Mouse (Mus musculus): ENCODE data around the gene Sipa1l1. TPM values are rescaled to one million over a fixed set of nuclear protein-coding genes. Genes with fewer than 3 reads are reported as not detected.
"Not testable (repeated sequence)": the region's sequence is repeated elsewhere in the genome, so short reads cannot be mapped to it uniquely, and the experiment has no call there.

The Sipa1l1 gene
- polyA plus RNA-seq, 1 experiment: 50.5 TPM

DNA sequence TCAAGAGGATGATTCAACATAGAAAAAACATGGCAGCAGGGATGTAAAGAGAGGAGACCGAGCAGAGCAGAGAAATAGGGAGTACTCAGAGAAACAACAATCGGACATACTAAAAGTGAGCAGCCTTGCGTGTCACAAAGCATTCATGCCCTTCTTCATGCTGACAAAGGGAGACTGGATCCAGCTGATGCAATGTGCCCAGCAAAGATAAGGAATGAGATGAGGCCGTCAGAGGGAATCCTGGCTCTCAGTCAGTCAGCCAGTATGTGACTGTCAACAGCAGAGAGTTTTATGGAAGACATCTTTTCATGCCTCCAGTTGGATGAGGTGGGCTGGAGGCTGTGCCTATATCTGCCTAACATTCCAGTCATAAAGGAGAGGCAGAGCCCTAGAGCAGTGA, 304.1 kb downstream of the Sipa1l1 start:
- WGBS: 94% methylated on average over 4 of the region's 4 CpGs
- Histone ChIP-seq H3K4me1 (ENCODE audit: control insufficient read depth, insufficient read depth, low read length) (peaks cover 12% of the 10 kb centered on the region), H3K4me3 (ENCODE audit: insufficient read depth, low read depth, low read length) (no peak overlapping the region), H3K27ac (ENCODE audit: insufficient read depth, low read depth, low read length) (no peak overlapping the region)
- TF ChIP-seq POLR2A (IDR thresholded peaks at IDR 0.05; ENCODE audit: insufficient read depth, low read depth, low read length) (no peak), CTCF (IDR thresholded peaks at IDR 0.05; ENCODE audit: insufficient read depth, low read depth, low read length) (no peak)

DNA sequence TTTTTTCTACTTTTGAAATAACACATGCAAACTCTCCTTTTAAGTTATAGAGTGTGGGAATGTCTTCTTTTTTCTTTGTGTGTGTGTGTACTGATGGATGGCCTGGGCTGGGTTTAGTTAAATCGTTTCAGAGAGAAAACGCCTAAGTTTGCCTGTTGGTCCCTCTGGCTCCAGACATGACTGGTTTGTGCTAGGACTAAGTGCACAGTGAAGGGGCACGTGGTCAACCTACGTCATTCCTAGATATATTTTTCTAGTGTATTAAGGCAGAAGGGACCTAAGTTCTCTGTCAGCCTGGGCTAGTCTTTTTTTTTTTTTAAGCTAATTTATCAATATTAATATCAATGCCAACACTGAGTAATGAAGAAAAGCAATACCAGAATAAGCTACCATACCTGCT, 305.3 kb downstream of the Sipa1l1 start:
- Histone ChIP-seq H3K4me3 (ENCODE audit: insufficient read depth, low read depth, low read length) (no peak overlapping the region), H3K27ac (ENCODE audit: insufficient read depth, low read depth, low read length) (no peak overlapping the region), H3K4me1 (ENCODE audit: control insufficient read depth, insufficient read depth, low read length) (peaks cover 17% of the 10 kb centered on the region)
- WGBS: 90% methylated on average over 4 of the region's 4 CpGs
- TF ChIP-seq POLR2A (IDR thresholded peaks at IDR 0.05; ENCODE audit: insufficient read depth, low read depth, low read length) (no peak), CTCF (IDR thresholded peaks at IDR 0.05; ENCODE audit: insufficient read depth, low read depth, low read length) (no peak)

DNA sequence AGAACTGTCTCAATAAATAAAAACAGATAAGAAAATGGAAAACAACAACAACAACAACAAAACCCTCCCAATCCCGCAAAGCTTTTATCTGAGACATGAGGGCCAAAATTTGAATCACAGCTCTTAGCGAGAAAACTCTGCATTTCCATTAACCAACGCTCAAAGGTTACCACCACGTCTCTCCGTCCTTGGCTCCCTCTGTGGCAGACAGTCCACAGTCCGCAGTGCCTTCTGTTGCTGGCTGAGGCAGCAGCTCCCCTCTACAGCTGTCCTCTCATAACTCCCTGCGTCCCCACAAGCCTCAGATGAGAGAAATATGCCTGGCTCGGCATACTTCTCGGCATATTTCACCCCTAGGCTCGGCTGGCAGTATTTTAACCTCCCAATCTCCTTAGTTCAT, 306.9 kb downstream of the Sipa1l1 start:
- 93% methylated on average over 10 of the region's 10 CpGs for WGBS
- Histone ChIP-seq H3K27ac (ENCODE audit: insufficient read depth, low read depth, low read length) (no peak overlapping the region), H3K4me3 (ENCODE audit: insufficient read depth, low read depth, low read length) (no peak overlapping the region), H3K4me1 (ENCODE audit: control insufficient read depth, insufficient read depth, low read length) (peaks cover 21% of the 10 kb centered on the region)
- TF ChIP-seq CTCF (IDR thresholded peaks at IDR 0.05; ENCODE audit: insufficient read depth, low read depth, low read length): no peak

DNA sequence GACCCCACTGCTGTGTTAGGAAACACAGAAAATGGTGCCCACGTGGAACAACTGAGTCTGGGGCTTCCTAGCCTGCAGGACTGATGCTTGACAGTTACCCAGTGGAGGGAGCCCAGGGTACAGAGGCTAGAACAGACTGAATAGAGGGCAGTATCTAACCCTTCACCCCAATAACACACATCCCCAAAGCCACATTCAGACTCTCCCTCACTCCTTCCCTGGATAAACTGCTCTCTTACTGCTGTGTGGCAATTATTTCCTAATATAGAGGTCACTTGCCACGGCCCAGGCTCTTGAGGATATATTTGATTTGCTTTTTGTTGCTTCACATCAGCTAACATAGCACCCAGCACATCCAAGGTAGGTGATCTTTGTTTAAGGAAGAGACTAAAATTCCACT, 307.5 kb downstream of the Sipa1l1 start:
- no peak overlapping the region for H3K4me3 ChIP-seq (ENCODE audit: insufficient read depth, low read depth, low read length)
- 74% methylated on average over 2 of the region's 2 CpGs for WGBS
- H3K4me1 ChIP-seq (ENCODE audit: control insufficient read depth, insufficient read depth, low read length): peaks cover 21% of the 10 kb centered on the region
- H3K27ac ChIP-seq (ENCODE audit: insufficient read depth, low read depth, low read length): no peak overlapping the region
- TF ChIP-seq POLR2A (IDR thresholded peaks at IDR 0.05; ENCODE audit: insufficient read depth, low read depth, low read length): no peak

DNA sequence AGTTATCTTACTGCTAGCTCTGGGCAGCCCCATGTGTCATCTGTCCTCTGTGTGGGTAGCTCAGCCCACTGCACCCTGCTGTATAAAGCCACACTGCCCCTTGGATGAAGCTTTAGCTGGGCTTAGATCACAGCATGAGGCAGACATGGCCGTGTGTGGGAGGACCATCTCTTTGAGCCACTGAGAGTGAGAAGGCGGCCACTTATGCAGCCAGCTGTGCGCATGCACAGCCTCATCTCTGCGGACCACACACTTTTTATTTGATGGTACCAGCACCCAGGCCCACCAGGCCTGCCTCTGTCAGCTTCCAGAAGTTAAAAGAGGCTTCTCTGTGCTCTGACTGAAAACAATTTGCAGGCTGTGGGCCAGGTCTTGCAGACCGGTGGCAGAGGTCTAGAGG, 308.7 kb downstream of the Sipa1l1 start:
- Histone ChIP-seq H3K4me1 (ENCODE audit: control insufficient read depth, insufficient read depth, low read length) (peaks cover 21% of the 10 kb centered on the region), H3K27ac (ENCODE audit: insufficient read depth, low read depth, low read length) (no peak overlapping the region), H3K4me3 (ENCODE audit: insufficient read depth, low read depth, low read length) (no peak overlapping the region)
- TF ChIP-seq POLR2A (IDR thresholded peaks at IDR 0.05; ENCODE audit: insufficient read depth, low read depth, low read length) (no peak), CTCF (IDR thresholded peaks at IDR 0.05; ENCODE audit: insufficient read depth, low read depth, low read length) (no peak)
- WGBS: 35% methylated on average over 5 of the region's 5 CpGs

DNA sequence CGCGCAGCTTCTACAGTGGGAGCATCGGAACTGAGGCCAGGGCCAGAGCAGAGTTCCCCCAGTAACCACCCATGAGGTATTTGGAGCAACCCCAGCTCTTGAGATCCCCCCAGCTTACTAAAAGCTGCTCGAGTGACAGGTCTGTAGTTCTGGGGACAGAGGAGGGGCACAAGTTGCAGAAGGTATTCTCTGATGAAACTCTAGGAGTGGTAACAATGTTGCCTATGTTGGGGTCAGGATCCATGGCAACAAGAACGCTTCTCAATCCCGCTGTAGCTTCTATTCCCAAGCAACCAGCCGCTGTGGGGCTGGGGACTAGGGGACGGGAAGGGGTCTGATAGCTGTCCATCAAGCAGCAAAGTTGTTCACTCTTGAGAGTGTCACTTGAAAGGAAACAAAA, 309.1 kb downstream of the Sipa1l1 start:
- H3K27ac ChIP-seq (ENCODE audit: insufficient read depth, low read depth, low read length): no peak overlapping the region
- peaks cover 21% of the 10 kb centered on the region for H3K4me1 ChIP-seq (ENCODE audit: control insufficient read depth, insufficient read depth, low read length)
- no peak overlapping the region for H3K4me3 ChIP-seq (ENCODE audit: insufficient read depth, low read depth, low read length)
- TF ChIP-seq CTCF (IDR thresholded peaks at IDR 0.05; ENCODE audit: insufficient read depth, low read depth, low read length): no peak
- no peak for TF ChIP-seq POLR2A (IDR thresholded peaks at IDR 0.05; ENCODE audit: insufficient read depth, low read depth, low read length)
- WGBS: 50% methylated on average over 8 of the region's 8 CpGs

DNA sequence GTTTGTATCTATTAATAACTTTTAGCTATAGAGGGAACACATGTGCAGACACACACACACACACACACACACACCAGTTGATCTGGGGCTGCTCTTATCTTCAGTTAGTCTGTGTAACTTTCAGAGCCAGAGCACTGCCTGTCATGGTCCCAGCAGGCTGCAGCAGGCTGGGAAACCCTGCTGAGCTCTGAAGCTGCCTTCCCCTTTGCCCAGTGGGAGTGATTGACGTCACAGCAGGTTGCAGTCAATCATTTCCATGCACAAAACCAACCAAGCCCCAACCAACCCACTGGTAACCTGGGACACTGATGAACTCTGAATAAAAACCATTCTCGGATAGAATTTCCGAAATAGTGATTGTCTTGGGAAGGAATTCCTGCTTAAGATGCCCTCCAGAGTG, 310.3 kb downstream of the Sipa1l1 start:
- TF ChIP-seq POLR2A (IDR thresholded peaks at IDR 0.05; ENCODE audit: insufficient read depth, low read depth, low read length) (no peak), CTCF (IDR thresholded peaks at IDR 0.05; ENCODE audit: insufficient read depth, low read depth, low read length) (no peak)
- 71% methylated on average over 3 of the region's 3 CpGs for WGBS
- Histone ChIP-seq H3K4me1 (ENCODE audit: control insufficient read depth, insufficient read depth, low read length) (peaks cover 21% of the 10 kb centered on the region), H3K27ac (ENCODE audit: insufficient read depth, low read depth, low read length) (no peak overlapping the region), H3K4me3 (ENCODE audit: insufficient read depth, low read depth, low read length) (no peak overlapping the region)

DNA sequence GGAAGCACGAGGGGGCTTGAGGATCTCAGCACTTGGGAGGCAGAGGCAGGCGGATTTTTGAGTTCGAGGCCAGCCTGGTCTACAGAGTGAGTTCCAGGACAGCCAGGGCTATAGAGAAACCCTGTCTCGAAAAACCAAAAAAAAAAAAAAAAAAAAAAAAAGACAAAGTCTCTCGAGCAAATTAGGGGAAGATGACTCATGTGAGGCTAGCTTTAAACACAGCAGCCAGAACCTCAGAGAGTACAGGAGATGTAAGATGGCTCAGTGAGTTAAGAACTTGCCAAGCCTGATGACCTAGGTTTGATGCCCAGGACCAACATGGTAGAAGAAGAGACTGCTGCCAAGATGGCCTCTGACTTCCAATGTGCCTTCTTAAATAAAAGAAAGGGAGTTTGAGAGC, 311.3 kb downstream of the Sipa1l1 start:
- H3K27ac ChIP-seq (ENCODE audit: insufficient read depth, low read depth, low read length); H3K4me3 ChIP-seq (ENCODE audit: insufficient read depth, low read depth, low read length): not testable (repeated sequence)
- H3K4me1 ChIP-seq (ENCODE audit: control insufficient read depth, insufficient read depth, low read length): peaks cover 23% of the 10 kb centered on the region
- 57% methylated on average over 5 of the region's 5 CpGs for WGBS

DNA sequence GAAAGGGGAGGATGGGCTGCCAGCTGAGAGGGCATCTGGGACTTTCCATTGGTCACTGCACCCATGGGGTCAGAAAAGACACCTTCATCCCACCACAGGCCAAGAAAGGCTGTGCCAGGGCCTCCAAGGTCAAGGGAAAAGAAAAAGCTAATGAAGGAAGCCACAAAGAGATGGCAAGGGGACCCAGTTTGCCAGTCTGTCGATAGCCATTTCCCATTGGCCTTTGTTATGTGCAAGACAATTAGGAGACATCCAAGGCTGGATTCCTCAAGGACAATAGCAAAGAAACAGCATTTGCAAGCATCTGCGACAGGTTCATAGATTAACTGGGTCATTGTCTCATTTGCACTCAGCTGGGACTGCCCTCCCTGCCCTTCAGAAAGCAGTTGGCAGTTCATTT, 316.3 kb downstream of the Sipa1l1 start:
- Histone ChIP-seq H3K27ac (ENCODE audit: insufficient read depth, low read depth, low read length) (no peak overlapping the region), H3K4me3 (ENCODE audit: insufficient read depth, low read depth, low read length) (no peak overlapping the region), H3K4me1 (ENCODE audit: control insufficient read depth, insufficient read depth, low read length) (peaks cover 2% of the 10 kb centered on the region; the same call in 1 of the 2 replicates)
- WGBS: 68% methylated on average over 2 of the region's 2 CpGs
- no peak for TF ChIP-seq POLR2A (IDR thresholded peaks at IDR 0.05; ENCODE audit: insufficient read depth, low read depth, low read length)
- no peak for TF ChIP-seq CTCF (IDR thresholded peaks at IDR 0.05; ENCODE audit: insufficient read depth, low read depth, low read length)

DNA sequence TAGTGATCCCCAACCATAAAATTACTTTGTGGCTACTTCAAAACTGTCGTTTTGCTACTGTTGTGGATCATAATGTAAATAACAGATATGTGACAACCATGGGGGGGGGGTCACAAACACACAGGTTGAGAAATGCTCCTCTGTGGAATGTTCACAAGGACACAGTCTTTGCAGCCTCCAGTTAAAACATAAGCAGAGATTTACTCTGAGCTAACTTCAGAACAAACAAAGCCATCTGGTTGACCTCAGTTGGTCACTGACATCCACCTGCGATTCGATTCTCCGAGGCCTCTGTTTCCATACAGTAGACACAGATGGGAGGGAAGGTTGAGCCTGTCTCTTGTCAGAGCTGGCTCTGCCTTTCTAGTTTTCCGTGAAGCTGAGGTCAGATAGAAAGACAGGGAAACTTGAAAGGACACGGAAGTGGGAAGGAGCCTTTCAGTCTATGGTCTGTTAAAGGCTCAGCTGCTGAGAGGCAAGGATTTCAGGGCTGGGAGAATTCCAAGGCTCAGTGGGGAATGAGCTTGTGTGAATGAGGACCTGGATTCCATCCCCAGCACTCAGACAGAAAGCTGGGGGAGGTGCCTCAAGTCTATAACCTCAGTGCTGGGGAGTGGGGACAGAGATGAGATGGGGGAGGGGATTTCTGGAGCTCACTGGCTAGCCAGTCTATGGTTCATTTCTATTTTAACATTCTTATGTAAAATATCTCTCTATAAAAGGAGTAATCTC, 317.9 kb downstream of the Sipa1l1 start:
- WGBS: 62% methylated on average over 6 of the region's 6 CpGs
- TF ChIP-seq POLR2A (IDR thresholded peaks at IDR 0.05; ENCODE audit: insufficient read depth, low read depth, low read length): no peak
- no peak for TF ChIP-seq CTCF (IDR thresholded peaks at IDR 0.05; ENCODE audit: insufficient read depth, low read depth, low read length)
- Histone ChIP-seq H3K27ac (ENCODE audit: insufficient read depth, low read depth, low read length) (no peak overlapping the region), H3K4me1 (ENCODE audit: control insufficient read depth, insufficient read depth, low read length) (peaks cover 2% of the 10 kb centered on the region; the same call in 1 of the 2 replicates), H3K4me3 (ENCODE audit: insufficient read depth, low read depth, low read length) (no peak overlapping the region)
